Mouse (Mus musculus) urinary bladder, adult 18-20 months (tissue): ENCODE measurements around the gene Cfb.
"Not testable (repeated sequence)": the region's sequence is repeated elsewhere in the genome, so short reads cannot be mapped to it uniquely, and the experiment has no call there.

Source experiments
- DNase-seq, 2 experiments: peaks; one replicate each; pipeline ENCODE4 v3.0.0; 2022; ENCODE audit warnings: low spot score in 2 of 2, mixed read lengths in 2 of 2

Gene Cfb

GRCm38 (mm10) chr17:34862416-34863081 is at the start of gene Cfb:
TSS of gene Cfb (minus strand) at chr17:34862518.
- DNase-seq, result no peak

GRCm38 (mm10) chr17:34911945-34912351 is 49.6 kb upstream of the Cfb start:
- peak; percentile 50 to 74 for DNase-seq

GRCm38 (mm10) chr17:34910982-34911381 is 48.7 kb upstream of the Cfb start:
- no peak for DNase-seq

- no peak for DNase-seq
Observed at GRCm38 (mm10) chr17:34902895-34903294, 40.6 kb upstream of the Cfb start.

GRCm38 (mm10) chr17:34901948-34902347 is 39.6 kb upstream of the Cfb start:
- not testable (repeated sequence) for DNase-seq

GRCm38 (mm10) chr17:34900826-34901225 is 38.5 kb upstream of the Cfb start:
- DNase-seq, result not testable (repeated sequence)

GRCm38 (mm10) chr17:34899890-34900243 is 37.5 kb upstream of the Cfb start:
- DNase-seq, result no peak

- DNase-seq, result peak in 1 of 2 experiments; percentile 68
Observed at GRCm38 (mm10) chr17:34899053-34899889, 37.0 kb upstream of the Cfb start.

- DNase-seq, result no peak
Observed at GRCm38 (mm10) chr17:34898706-34899052, 36.4 kb upstream of the Cfb start.

- peak; percentile 75 to 85 for DNase-seq
Observed at GRCm38 (mm10) chr17:34898160-34898586, 35.9 kb upstream of the Cfb start, which contains the start of the genes C2 and Ehmt2. TSS of gene C2 (minus strand) at chr17:34898265. TSS of gene Ehmt2 (plus strand) at chr17:34898469.

GRCm38 (mm10) chr17:34897373-34898159 is 35.2 kb upstream of the Cfb start:
- DNase-seq, result peak in 1 of 2 experiments; percentile 35

- no peak for DNase-seq
Observed at GRCm38 (mm10) chr17:34896366-34896765, 34.0 kb upstream of the Cfb start.

- no peak for DNase-seq
Observed at GRCm38 (mm10) chr17:34895724-34896123, 33.4 kb upstream of the Cfb start.

GRCm38 (mm10) chr17:34894801-34895530 is 32.6 kb upstream of the Cfb start:
- DNase-seq, result peak; percentile 52 to 70

- peak; percentile 86 to 93 for DNase-seq
Observed at GRCm38 (mm10) chr17:34894074-34894597, 31.8 kb upstream of the Cfb start.

- no peak for DNase-seq
Observed at GRCm38 (mm10) chr17:34893072-34893824, 30.9 kb upstream of the Cfb start.

- no peak for DNase-seq
Observed at GRCm38 (mm10) chr17:34891377-34891776, 29.1 kb upstream of the Cfb start.

- DNase-seq, result no peak
Observed at GRCm38 (mm10) chr17:34890074-34890743, 27.9 kb upstream of the Cfb start.

GRCm38 (mm10) chr17:34887942-34888341 is 25.6 kb upstream of the Cfb start:
- no peak for DNase-seq

- no peak for DNase-seq
Observed at GRCm38 (mm10) chr17:34885615-34886014, 23.3 kb upstream of the Cfb start.
